Mouse (Mus musculus): ENCODE data around the gene Mecom.

- TF ChIP-seq CTCF (conservative IDR thresholded peaks at IDR 0.05; ENCODE audit: low read length) (no peak), POU5F1 (IDR thresholded peaks at IDR 0.05; ENCODE audit: borderline replicate concordance, low read length) (no peak), NANOG (IDR thresholded peaks at IDR 0.05; ENCODE audit: borderline replicate concordance, low read length) (no peak)
Observed at GRCm38 (mm10) chr3:30101146-30101545, 446.7 kb downstream of the Mecom start.

Data from E14TG2a.4 (cell line).